Mouse (Mus musculus) c-Kit-negative CD71-positive TER-119-positive erythroid progenitor cells, embryonic 14.5 days (primary cell): ENCODE measurements around the gene Plekhm3.

Experiments used
- DNase-seq: peaks from one replicate; pipeline ENCODE4 v3.0.0-alpha.2; 2013; ENCODE audit warnings: low read depth, low spot score

The Plekhm3 gene

DNA sequence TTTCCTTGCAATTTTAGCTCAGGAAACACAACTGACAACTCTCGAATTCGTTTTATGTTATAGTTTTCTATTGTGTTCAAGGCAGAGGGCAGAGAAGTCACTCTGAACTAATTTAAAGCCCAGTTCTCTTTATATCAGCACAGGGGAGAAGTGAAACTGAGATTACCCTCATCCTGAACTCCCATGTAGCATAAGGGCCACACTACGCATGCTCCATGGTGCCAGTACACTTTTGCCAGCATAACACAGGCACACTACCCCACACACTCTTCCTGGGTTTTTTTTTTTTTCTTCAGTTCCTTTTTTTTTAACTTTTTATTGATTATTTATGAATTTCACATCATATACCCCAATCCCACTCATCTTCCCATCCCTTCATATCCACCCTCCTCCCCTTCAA lies 28.1 kb downstream of the Plekhm3 start:
- DNase-seq = no peak

DNA sequence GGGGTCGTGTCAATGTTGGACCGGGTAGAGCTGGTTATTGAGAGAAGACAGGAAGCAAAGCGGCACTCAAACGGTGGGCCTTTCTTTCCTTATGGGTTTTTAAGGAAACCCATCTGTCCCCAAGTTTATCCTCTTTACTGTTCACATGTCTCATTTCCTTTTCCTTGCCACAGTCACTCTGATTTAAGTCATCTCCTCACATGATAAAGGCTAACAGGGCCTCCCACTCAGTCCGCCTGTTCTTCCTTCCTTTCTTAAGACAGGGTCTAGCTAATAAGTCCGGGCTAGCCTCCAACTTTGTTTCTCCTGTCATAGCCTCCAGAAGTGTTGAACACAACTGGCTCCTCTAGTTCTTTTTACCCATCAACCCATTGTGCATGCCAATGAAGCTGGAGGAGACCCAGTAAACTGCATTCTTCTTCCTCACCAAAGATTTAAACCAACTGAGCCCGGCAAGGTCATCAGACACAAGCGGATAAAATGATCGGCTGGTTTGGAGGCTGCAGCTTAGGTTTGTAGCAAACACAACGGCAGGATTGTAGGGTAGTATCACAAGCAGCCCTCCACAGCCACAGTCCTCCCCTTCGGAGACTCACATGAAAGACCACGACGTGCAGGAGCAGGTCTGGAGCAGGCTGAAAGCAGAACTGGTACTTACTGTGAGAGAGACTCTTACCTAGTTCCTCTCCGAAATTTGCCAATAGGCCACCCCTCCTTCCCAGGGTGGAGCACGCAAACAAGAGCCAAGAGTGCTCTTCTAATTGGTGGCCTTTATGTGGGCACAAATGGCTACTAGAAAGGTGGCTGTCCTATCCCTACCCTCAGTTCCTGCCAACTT lies 29.0 kb downstream of the Plekhm3 start:
- no peak for DNase-seq

DNA sequence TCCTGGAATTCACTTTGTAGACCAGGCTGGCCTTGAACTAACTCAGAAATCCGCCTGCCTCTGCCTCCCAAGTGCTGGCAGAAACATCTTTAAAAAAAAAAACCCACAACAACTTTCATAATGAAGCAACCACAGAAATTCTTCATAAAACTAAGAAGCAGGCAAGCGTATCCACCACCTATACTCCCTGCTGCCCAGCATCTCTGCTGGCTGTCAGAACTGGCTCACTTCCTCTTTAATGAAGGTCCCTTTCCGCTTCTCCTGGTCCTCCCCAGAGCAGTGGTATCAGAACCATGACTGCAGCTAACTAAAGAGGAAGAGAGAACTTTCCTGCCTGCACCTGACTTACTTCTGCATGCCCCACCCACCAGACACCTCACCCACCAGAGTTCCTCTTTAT lies 31.0 kb downstream of the Plekhm3 start:
- no peak for DNase-seq

DNA sequence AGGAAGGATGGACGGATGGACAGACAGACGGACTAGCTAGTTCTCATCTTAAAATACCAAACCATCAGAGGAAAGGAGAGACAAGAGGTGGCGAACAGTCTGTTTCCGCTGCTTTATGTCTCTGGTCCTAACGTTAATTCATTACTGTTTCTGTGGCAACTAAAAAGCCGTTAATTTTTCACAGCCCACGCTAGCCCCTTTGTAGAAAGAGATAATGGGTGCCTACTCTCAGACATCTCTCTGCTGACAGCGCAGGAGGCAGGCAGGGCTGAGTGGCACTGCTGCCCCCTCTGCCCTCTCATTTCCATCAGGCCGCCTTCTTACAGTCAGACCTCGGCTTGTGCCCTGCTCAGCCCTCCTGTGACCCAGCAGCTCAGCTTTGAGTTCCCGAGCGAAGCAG lies 32.3 kb downstream of the Plekhm3 start:
- DNase-seq = no peak

DNA sequence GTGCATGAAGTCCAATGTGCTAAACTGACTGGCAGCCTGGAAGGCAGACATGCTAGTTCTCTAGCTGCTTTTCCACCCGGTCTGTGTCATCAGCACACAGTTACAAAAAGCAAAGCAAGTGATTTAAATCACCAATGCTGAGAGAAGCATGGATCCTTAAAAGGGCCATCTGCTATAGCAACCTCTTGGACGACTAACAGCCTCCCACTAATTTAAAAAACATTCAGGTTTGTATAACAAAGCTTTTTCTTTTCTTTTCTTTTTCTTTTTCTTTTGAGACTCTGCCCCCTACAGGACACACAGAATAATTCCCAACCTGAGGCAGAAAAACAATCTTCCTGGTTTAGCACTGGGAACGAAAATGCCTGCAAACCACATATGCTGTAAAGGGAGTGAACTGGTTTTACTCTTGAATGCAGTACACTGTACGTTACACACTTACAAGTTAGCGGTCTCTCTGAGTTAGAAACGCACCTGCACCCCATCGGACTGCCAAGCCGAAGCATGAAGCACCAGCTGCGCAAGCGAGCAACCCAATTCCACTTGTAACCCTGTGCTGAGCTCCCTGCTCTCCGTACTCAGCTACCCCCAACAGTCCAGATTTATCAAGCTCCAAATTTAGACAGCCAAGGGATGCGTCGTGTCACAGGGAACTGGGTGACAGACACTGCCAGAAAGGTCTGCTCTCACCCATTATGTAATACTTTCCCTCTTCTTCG lies 37.7 kb downstream of the Plekhm3 start:
- DNase-seq = no peak

DNA sequence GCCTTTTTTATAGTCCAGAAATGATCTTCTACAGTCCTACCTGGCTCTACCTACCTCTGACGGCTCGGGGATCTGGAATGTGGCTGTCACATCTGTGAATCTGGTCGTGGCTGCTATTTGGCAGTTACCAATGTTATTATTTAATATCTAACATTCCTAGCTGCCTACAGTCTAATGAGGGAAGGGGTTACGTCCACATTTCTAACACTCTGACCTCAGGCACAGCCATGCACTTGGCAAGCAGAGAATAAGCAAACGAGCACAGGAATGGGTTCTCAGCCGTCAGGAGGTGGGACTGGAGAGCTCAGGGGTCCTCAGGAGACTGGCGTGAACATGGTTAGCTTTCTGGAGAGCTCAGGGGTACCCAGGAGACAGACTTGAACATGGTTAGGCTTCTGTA lies 38.7 kb downstream of the Plekhm3 start:
- no peak for DNase-seq

DNA sequence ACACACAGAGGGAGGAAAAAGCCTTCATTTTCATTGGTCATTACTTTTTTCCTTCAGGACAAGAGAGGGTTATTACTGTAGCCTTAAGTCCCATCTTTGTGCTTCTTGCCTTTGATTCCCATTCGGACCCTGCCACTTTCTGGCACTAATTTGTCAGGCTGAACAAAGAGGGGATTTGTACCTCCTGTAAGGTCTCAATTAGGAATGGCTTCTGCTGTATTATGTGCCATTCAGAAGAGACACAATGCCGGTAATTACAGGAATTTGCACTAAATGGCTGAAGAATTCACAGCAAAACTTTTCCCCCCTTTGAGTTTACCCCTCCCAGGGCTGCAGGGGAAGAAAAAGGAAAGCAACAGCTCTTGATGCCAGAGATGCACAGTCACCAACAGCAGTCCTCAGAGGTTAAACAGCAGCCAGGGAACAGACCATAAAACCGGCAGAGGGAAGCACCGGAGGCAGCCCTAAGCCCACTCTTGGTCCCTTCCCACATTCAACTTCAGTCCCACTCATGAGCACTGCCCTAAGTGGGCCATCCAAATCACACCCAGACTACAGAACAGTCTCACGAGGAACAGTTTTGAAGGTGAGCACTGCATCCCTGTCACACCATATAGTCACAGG lies 39.6 kb downstream of the Plekhm3 start:
- no peak for DNase-seq

DNA sequence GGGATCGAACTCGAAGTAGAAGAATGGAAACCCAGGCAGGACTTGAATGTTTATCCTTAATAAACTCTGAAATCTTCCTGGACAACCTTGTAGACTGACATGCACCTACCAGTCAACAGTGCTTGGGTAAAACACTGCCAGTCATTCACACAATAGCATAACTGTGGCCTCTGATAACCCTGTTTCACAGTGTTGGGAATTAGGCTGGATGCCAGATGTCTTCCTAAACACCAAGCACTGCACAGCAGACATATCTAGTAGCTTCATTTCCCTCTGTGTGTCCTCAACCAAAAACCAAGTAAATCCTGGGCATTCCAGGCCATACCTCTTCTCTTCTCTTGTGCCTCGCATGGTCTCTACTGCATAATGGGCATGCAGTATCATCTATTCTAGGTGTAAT lies 42.3 kb downstream of the Plekhm3 start:
- no peak for DNase-seq

DNA sequence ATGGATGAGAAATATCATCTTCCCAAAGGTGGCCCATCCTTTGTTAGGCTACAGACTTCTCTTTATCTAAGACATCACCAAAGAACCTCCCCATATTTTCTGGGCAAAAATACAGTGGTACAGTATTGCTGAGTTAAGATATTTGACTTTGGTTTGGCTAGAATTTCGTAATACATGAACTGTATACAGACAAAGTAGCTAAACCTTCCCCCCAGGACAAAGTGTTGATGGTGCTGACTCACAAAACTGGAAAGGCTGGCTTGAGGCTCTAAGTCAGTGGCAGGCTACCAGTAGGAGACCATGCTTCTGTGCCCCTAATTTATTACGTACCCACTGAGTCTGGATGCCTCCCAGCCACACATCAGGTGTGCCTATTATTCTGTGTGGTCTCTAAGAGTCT lies 48.9 kb downstream of the Plekhm3 start:
- no peak for DNase-seq

DNA sequence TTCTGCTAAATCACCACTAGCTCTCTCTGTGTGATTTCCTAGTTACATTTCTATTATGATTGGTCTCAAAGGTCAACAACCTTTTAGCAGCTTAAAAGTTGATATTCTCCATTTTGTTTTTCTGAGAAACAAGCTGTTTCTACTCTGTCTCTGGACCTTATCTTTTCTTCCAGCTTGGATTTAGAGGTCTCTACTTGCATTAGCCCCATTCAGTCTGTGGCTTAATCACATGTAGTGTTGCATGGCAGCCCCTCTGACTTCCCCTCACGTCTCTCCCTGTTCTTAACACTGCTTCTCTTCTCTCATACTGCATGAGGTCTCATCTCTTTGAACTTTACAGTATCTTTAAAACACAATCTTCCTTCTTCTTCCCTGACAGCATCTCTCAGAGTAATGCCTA lies 50.4 kb downstream of the Plekhm3 start:
- DNase-seq = no peak

DNA sequence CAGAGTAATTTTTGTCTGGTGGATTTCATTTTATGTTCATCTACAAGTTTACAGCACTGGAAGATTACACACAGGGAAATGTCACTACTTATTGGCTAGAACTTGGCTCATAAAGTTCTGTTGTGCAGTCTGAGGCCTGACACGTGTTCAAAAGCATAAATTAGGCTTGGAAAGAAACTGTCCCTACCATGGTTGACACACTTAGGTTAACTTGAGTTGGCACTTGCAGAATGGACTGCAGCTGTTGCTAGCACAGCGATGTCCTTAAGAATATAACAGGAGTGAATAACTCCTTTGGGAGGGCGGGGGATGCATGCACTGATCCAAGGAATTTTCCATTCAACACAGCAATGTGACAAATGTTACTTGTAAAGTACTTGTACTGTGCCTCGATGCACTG lies 53.2 kb downstream of the Plekhm3 start:
- DNase-seq = no peak

DNA sequence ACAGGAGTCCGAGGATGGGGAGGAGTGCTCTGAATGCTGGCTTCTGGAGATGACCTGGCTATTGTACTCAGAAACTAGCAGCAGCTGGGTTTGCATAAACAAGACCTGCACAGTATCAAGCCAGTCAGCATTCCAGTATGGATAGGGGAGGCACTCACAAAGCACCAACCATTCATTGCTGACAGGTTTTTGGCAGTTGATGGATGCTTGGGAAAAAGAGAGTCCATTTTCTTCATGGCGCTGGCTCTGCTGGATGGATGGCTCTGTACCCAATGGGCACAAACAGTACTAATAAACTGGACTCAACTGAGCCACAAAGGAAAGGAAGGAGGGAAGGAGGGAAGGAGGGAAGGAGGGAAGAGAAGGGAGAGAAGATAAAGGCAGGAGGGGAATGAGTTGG lies 53.8 kb downstream of the Plekhm3 start:
- no peak for DNase-seq

DNA sequence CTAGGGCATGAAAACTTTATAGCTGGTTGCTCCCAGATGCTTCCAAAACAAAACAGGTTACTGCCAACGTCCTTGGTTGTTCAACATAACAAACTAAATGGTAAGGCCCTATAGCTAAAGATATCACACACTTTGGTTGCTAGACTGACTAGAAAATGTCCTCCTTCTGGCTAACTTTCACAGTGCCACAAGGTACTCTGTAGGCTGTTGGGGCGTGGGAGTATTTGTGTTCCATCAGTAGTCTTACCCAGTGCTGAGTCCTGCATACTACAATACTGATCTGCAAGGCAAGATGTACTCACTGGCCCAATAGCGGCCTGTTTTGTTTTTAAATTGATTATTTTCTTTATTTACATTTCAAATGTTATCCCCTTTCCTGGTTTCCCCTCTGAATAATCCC lies 56.9 kb downstream of the Plekhm3 start:
- no peak for DNase-seq

DNA sequence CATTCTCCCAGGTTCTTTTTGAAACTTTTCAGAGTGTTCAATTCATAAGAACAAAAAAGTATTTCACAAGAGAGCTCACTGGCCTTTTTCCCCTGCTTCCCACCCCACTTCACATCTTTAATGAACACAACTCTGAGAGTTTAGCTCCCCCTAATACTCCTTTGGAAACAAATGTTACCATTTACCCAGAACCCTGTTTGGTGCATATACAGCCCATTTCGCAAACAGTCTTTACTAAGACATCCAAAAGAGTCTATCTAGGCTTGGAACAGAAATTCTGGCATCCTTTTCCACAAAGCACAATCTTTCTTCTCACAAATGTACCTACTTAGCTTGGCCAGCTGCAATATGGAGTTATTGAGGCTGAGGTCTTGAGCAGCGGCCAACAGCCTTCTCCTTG lies 59.1 kb downstream of the Plekhm3 start:
- DNase-seq = no peak

DNA sequence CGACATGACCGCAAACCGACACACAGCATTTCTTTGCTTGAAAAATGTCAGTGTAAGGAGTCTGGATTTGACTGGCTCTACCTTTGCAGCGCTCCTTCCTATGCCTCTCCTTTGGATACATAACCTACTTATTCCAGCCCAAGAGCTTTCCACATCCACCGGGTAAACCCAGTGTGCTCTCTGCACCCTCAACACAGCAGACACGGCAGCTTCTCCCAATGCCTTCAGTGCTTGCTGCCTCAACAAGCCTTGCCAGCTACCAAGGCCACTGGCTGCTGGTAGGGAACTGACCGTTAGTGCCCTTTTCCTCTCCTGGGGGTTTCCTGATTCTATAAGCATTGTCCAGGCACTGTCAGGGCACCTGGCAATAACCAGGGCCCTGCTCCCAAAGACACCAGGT lies 62.8 kb downstream of the Plekhm3 start:
- no peak for DNase-seq

DNA sequence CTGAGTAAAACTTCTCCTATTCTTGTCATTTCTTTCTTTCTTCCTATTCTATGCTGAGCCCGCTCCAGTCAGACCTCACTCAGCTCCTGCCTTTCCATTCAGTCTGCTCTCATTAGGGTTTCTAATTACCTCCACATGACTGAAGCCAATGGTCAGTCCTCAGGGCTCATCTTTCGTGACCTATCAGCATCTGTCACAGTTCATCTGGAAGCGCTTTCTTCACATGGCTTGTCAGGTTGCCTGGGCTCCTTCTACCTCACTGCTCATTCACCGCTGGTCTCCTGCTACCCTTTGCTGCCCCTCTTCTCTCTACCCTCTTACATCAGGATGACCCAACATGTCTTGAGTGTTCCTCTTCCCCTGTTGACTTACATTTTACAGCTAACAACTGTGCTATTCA lies 65.3 kb downstream of the Plekhm3 start:
- no peak for DNase-seq

DNA sequence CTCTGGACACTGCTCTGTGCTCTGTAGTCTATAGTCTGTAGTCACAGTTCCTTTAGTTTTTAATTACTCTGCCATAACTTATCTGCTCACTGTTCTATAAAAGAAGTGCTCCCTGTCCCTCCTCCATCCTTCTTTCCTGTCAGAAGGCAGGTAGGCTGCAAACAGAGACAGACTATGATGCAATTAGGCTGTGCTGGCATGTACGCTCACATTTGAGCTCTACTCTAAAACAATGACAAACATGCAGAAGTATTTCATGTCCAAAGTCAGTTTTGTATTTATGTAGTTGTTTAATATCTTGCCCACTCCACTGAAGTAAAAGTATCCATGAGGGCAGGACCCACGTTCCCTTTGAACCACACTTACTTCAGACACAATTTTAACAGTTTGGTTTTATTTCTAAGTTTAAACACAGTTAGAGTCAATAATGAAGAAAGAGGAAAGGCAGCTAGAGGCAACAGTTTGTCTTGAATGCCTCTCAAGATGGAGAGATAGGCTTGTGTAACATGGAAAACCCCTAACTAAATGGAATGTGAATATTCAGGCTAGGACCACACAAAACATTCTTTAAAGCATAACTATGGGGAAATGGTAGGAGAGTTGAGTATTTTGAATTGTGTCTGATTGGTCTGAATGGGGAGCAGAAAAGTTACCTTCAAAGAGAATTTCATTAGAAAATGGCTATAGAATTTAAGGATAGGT lies 69.0 kb downstream of the Plekhm3 start:
- DNase-seq = no peak

DNA sequence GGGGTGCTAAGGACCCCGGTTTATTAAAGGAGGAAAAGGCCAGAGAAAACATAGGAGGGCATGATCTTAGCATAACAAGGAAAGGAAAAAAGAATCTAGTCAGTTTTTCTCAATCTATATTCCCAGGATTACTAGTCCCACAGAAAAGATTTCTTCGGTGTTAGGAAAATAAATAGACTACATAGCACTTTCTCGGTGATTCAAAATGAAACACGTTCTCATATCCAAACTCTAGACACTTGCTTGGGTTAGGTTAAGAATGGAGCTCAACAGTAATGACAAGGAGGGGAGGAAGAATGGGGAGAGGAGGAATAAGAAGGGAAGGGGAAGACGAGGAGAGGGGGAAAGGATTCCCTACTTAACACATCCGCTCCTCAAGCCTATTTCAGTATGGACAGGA lies 69.9 kb downstream of the Plekhm3 start:
- no peak for DNase-seq

DNA sequence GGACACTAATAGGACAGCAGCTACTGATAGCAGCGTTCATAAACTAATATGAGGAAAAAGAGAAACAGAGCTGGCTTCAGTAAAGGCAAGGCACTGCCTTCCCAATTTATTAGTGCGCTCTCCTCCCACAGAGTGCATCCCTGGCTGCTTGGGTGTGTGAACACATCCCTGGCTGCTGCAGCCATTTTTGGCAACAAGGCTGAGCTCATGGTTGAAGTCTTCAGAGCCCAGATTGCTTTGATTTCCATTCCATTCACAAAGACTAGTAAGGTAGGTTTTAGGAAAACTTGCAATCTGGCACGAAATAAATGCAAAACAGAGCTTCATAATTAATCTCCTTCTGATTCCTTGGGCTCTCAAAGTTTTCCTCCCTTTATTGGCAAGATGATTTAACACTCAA lies 71.3 kb downstream of the Plekhm3 start:
- no peak for DNase-seq

DNA sequence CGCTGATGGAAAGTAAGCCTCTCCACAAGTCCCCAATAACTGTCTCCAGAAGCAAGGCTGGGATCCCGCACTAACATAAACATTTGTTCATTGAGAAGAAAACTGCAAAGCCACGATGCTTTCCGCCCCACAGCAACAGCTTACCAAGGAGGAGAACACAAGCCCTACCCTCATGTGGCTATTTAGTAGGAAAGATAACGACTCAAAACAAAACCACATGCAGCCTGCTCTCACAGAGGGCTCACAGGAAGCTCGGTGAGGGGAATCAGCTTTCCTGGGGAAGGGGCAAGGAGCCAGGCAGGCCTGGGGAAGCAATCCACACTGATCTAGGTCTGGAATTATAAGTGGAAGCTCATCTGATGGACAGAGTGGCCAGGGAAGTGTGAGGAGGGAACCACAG lies 72.6 kb downstream of the Plekhm3 start:
- no peak for DNase-seq

DNA sequence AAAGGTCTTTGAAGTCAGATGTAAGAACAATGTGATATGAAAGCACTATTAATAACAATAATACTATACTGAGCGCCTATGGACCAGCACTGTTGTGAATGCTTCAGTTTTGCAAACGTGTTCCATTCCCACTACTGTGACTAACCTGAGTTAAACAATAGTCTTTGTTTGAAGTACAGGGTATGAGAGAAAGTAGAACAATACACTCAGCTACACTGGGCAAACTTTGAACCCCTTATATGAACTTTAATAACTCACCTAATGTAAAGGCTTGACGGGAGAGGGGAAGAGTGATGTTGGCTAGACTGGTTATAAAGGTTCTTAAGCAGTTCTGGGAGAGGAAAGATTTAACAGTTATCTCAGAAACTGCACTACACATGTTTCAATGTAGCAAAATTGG lies 76.0 kb downstream of the Plekhm3 start:
- no peak for DNase-seq

DNA sequence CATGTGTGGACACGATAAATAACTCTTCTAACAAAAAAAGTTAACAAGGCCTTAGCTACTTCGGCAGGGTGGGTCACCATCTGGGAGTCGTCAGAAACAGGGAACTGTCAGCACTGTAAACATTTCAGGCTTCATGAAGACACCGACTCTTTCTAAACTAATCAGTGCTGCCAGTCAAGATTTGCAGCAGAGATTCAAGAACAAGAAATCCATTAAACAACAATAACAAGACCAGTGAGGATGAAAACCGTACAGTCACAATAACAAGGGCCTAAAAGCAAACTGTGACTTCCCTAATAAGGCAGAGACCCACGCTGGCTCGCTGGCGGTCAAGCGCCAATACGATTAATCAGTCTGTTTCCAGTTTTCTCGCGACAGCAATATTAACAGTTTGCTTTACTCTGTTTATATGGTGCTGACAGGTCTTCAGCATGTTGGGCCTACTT lies 77.8 kb downstream of the Plekhm3 start:
- no peak for DNase-seq
